Mouse (Mus musculus) intestine, embryonic 16.5 days (tissue): ENCODE measurements around the gene Agrp. TPM values are rescaled to one million over a fixed set of nuclear protein-coding genes. Genes with fewer than 3 reads are reported as not detected.

ENCODE experiments used
- ATAC-seq: fragments of 200-750 bp; cut with Nextera tagmentation; 2 replicates; pipeline ENCODE4 v1.8.0; 2017; ENCODE audit warnings: moderate TSS enrichment, moderate library complexity
- H3K27ac ChIP-seq: fragments of 300-500 bp; sonication (generic); 2 replicates; pipeline ENCODE4 v1.5.1; 2014; ENCODE audit warnings: mild to moderate bottlenecking, low read length
- H3K27me3 ChIP-seq: fragments of 300-500 bp; sonication (generic); replicated peaks from 2 replicates; pipeline ENCODE4 v1.6.1; 2014; ENCODE audit warnings: low read length, control low read depth, mixed read lengths; ENCODE audit not compliant: control insufficient read depth, insufficient read depth
- H3K36me3 ChIP-seq: fragments of 300-500 bp; sonication (generic); 2 replicates; pipeline ENCODE4 v1.6.1; 2014; ENCODE audit warnings: low read length, control low read depth; ENCODE audit not compliant: control insufficient read depth, insufficient read depth
- H3K4me1 ChIP-seq: fragments of 300-500 bp; sonication (generic); 2 replicates; pipeline ENCODE4 v1.6.1; 2014; ENCODE audit warnings: low read length, control low read depth, mixed read lengths; ENCODE audit not compliant: control insufficient read depth, insufficient read depth
- H3K4me2 ChIP-seq: fragments of 300-500 bp; sonication (generic); 2 replicates; pipeline ENCODE4 v1.6.1; 2014; ENCODE audit warnings: low read depth, low read length, control low read depth
- H3K4me3 ChIP-seq: fragments of 300-500 bp; sonication (generic); 2 replicates; pipeline ENCODE4 v1.5.1; 2014; ENCODE audit warnings: mild to moderate bottlenecking, low read length
- H3K9ac ChIP-seq: fragments of 300-500 bp; sonication (generic); 2 replicates; pipeline ENCODE4 v1.6.1; 2014; ENCODE audit warnings: low read depth, low read length
- H3K9me3 ChIP-seq: fragments of 300-500 bp; sonication (generic); 2 replicates; pipeline ENCODE4 v1.6.1; 2016; ENCODE audit warnings: low read length, control low read depth; ENCODE audit not compliant: control insufficient read depth
- WGBS: fragments of 180-500 bp; shearing (Covaris S2); extraction: QIAGEN DNeasy Blood & Tissue Kit; methylation state at CpG from one replicate; pipeline ENCODE4 v1.1.7; 2014; 5-methylcytosine and 5-hydroxymethylcytosine counted together
- microRNA counts: library from miRNA; unstranded; fragments of <30 nt; microRNA quantifications from one replicate; lab custom pipeline; 2016
- microRNA-seq: library from miRNA; unstranded; fragments of <30 nt; microRNA quantifications from one replicate; pipeline ENCODE4, GENCODE M21; 2016
- polyA plus RNA-seq: library from polyadenylated mRNA; unstranded; fragments of >200 nt; fragmentation: Nextera tagmentation; extraction: Ambion mirVana; gene quantifications from 2 replicates; pipeline ENCODE4 v1.2.1, GENCODE M21; 2015

The Agrp gene
- polyA plus RNA-seq, 1 experiment from 2014 or later, result 0.92 TPM

DNA sequence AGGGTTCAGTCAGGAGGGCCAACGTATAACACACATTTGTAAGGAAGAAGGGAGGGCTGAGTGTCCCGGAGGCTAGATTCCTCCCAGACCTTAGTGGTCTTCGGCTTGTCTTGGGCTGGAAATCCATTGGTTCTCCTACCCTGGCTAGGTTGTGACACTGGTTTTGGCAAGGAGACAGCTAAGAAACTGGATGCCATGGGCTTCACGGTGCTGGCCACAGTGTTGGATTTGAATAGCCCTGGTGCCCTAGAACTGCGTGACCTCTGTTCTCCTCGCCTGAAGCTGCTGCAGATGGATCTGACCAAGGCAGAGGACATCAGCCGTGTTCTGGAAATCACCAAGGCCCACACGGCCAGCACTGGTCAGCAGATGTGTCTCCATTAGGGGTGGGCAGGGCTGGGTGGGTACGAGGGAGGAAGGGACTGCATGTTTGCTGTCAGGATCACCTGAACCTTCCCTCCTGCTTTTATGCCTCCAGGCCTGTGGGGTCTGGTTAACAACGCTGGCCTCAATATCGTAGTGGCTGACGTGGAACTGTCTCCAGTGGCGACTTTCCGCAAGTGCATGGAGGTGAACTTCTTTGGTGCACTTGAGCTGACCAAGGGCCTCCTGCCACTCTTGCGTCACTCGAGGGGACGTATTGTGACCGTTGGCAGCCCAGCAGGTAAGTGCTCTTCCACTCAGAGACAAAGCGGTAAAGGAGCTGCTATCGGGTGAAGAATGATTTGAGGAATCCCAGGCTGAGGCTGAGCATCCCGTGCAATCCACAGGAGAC lies 115.0 kb downstream of the Agrp start:
- peaks cover 7% of the 10 kb centered on the region for H3K36me3 ChIP-seq
- no peak overlapping the region for H3K4me2 ChIP-seq
- no peak for ATAC-seq
- H3K27ac ChIP-seq, result no peak overlapping the region
- H3K4me1 ChIP-seq, result peaks cover 17% of the 10 kb centered on the region
- no peaks in the 10 kb centered on the region for H3K27me3 ChIP-seq
- no peak overlapping the region for H3K4me3 ChIP-seq
- H3K9me3 ChIP-seq, result no peaks in the 10 kb centered on the region
- no peak overlapping the region for H3K9ac ChIP-seq
- 76% methylated on average over 21 of the region's 21 CpGs for WGBS

DNA sequence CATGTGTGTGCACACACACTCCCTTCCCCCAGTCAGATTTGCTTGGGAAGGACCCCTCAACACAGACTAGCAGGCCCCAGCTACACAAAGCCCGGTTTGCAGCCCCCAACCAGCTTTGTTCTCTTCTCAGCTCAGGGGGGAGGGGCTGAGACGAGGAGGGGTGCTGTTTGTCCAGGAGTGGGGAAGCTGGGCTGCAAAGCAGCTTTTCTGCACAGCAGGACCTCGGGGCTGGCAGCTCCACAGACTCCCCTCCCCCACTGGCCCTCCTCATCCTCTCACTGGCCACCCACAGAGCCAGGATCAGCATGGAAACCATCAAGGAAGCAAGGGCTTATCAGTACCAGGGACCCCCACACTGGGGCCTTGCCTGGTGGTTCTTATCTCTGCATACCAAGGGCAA lies 116.1 kb downstream of the Agrp start:
- Histone ChIP-seq H3K9me3 (no peaks in the 10 kb centered on the region), H3K9ac (no peak overlapping the region), H3K4me2 (no peak overlapping the region), H3K4me1 (peaks cover 21% of the 10 kb centered on the region), H3K27me3 (no peaks in the 10 kb centered on the region; the same call in 1 of the 2 replicates), H3K27ac (no peak overlapping the region), H3K36me3 (peaks cover 7% of the 10 kb centered on the region), H3K4me3 (no peak overlapping the region)
- WGBS, result 11% methylated on average over 3 of the region's 3 CpGs
- ATAC-seq, result no peak

DNA sequence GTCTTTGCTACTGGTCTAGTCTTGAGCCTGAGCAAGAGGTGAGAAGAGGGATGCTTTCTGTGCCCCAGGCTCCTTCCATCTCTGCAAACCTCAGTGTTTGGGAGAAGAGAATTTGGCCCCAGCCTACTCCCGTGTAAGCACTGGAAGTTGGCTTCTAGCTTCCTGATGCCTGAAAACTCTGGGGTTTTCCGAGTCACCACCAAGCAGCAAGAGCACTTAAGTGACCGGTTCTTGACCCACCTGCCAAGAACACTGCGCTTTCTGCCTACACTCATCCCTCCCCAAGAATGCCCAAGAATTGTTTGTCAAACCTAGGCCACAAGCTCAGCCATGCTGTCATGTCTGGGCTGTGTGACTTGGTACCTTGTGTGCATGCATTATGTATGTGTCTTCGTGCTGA lies 116.7 kb downstream of the Agrp start:
- Histone ChIP-seq H3K27ac (no peak overlapping the region), H3K27me3 (no peaks in the 10 kb centered on the region; the same call in 1 of the 2 replicates), H3K9me3 (no peaks in the 10 kb centered on the region), H3K36me3 (peaks cover 7% of the 10 kb centered on the region), H3K4me2 (no peak overlapping the region), H3K4me3 (no peak overlapping the region), H3K4me1 (peaks cover 22% of the 10 kb centered on the region), H3K9ac (no peak overlapping the region)
- 51% methylated on average over 5 of the region's 5 CpGs for WGBS
- no peak for ATAC-seq

DNA sequence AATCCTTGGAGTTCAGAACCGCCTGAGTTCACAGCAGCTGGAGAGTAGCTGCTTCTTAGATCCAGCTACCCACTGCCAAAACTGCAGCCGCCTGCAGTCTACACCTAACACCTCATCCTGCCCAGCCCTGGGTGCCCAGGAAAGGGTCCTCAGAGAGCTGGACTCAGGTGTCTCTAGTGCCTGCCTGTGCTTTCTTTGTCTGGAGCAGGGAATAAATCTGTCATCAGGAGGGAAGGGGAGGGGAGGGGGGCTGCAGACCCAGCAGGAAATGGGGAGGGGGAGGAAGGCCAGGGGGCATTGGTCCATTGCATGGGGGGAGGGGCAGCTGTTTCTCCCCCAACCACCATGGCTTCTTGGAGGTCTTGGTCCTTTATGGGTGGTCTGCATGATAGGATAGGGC lies 117.6 kb downstream of the Agrp start:
- Histone ChIP-seq H3K4me2 (peak overlapping the region; percentile 99), H3K9me3 (no peaks in the 10 kb centered on the region), H3K27me3 (no peaks in the 10 kb centered on the region; the same call in 1 of the 2 replicates), H3K4me3 (peak overlapping the region; percentile 64; the same call in 1 of the 2 replicates), H3K27ac (no peak overlapping the region), H3K36me3 (no peaks in the 10 kb centered on the region), H3K9ac (no peak overlapping the region), H3K4me1 (peaks cover 22% of the 10 kb centered on the region)
- 19% methylated on average over 2 of the region's 2 CpGs for WGBS
- ATAC-seq, result no peak

DNA sequence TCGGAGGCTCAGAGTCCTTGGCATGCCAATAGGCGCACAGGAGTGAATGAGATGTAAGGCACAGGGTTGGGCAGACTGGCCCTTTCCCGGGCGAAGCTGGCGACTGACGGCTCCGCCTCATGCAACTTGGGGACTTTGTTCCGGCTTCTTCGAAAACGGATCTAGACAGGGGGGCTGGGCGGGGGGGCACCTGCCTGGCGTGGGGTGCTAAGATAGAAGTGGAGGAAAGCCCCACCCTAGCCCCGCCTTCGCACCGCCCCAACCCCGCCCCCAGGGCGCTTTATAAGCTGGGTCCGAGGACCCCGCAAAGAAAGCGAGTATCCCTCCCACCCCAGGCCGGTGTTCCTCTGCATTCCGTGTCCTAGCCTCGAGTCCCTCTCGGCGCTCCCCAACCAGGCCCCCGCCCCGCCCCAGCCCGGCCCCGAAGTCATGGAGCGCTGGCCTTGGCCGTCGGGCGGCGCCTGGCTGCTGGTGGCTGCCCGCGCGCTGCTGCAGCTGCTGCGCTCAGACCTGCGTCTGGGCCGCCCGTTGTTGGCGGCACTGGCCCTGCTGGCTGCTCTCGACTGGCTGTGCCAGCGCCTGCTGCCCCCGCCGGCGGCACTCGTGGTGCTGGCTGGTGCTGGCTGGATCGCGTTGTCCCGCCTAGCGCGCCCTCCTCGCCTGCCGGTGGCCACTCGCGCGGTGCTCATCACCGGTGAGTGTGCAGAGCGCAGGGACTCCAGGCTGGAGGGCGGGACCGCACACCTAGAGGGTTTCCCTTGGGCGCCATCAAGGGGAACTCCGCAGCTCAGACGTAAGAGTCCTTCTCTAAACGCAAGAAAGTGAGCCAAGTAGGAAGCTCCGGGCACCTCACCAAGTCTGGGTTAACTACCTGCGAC lies 118.5 kb downstream of the Agrp start, which contains the start of gene Hsd11b2:
Gene Hsd11b2, plus strand, starts transcription at position 320 of the 878 bp plus-strand sequence.
- no peaks in the 10 kb centered on the region; the same call in 1 of the 2 replicates for H3K27me3 ChIP-seq
- peak within 1 kb of the TSS; percentile 64 for H3K4me3 ChIP-seq
- no peaks in the 10 kb centered on the region for H3K36me3 ChIP-seq
- peaks cover 22% of the 10 kb centered on the region for H3K4me1 ChIP-seq
- no peak within 1 kb of the TSS for H3K27ac ChIP-seq
- peak within 1 kb of the TSS; percentile 71 for H3K9ac ChIP-seq
- ATAC-seq, result peak; percentile 77
- under 1% methylated on average over 68 of the region's 68 CpGs for WGBS
- peak within 1 kb of the TSS; percentile 99 for H3K4me2 ChIP-seq
- H3K9me3 ChIP-seq, result no peaks in the 10 kb centered on the region

DNA sequence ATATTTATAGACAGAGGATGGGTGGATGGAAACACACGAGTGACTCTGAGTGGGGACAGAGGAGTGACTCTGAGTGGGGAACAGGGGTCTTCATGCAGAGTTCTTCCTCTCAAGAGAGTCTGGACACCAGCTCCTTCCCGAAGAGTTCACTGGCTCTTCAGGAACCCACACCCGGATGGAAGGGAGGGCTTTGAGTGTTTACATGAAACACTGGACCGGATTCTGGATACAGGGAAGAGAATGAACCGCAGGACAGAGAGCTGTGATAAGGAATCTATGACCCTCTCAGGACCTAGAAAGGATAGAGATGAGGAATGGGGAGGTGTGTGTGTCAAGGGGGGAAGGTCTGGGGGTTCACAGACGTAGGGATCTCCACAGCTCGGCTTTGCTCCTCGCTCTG lies 119.8 kb downstream of the Agrp start:
- H3K27me3 ChIP-seq, result no peaks in the 10 kb centered on the region; the same call in 1 of the 2 replicates
- H3K27ac ChIP-seq, result no peak overlapping the region
- no peaks in the 10 kb centered on the region for H3K9me3 ChIP-seq
- H3K4me2 ChIP-seq, result no peak overlapping the region
- ATAC-seq, result no peak
- H3K9ac ChIP-seq, result no peak overlapping the region
- no peaks in the 10 kb centered on the region for H3K36me3 ChIP-seq
- WGBS, result 37% methylated on average over 8 of the region's 8 CpGs
- no peak overlapping the region for H3K4me3 ChIP-seq
- H3K4me1 ChIP-seq, result peaks cover 22% of the 10 kb centered on the region

MicroRNAs within 50 kb of the gene (microRNA counts, 519-probe panel; counts per million panel counts)
- 2,385 counts per million, percentile 57 among the panel's probes with 10 or more counts for microRNA mmu-miR-1966 (lab: Ali Mortazavi, UCI)

Small RNA genes lying within 50 kb of the gene (microRNA-seq; reads per million reads assigned to microRNA genes)
- gene Mir1966, result not detected

Other genes starting within 250 kb of the Agrp start
- gene Kctd19, start 223.9 kb downstream of the Agrp start, polyA plus RNA-seq, result 0.04 TPM in 1 of 2 replicates, not detected in the other
- gene Lrrc36, start 223.8 kb downstream of the Agrp start, polyA plus RNA-seq, result 0.07 TPM in 1 of 2 replicates, not detected in the other
- gene Tppp3, start 165.9 kb downstream of the Agrp start, polyA plus RNA-seq, result 41.9 and 42.3 TPM in 2 replicates
- 17.5 and 18.5 TPM in 2 replicates for gene Zdhhc1, start 140.5 kb downstream of the Agrp start, polyA plus RNA-seq
- gene Hsd11b2, start 118.6 kb downstream of the Agrp start, polyA plus RNA-seq, result 1.9 and 2.3 TPM in 2 replicates
- 115 and 125 TPM in 2 replicates for gene Atp6v0d1, start 71.3 kb downstream of the Agrp start, polyA plus RNA-seq
- 17.1 and 17.8 TPM in 2 replicates for gene Ripor1, start 32.1 kb downstream of the Agrp start, polyA plus RNA-seq
- gene Ctcf, start 825 bp downstream of the Agrp start, polyA plus RNA-seq, result 73.7 and 86.4 TPM in 2 replicates
- gene Carmil2, start 48.9 kb upstream of the Agrp start, polyA plus RNA-seq, result 0.64 and 0.79 TPM in 2 replicates
- 53.0 and 55.0 TPM in 2 replicates for gene Acd, start 63.7 kb upstream of the Agrp start, polyA plus RNA-seq
- gene Pard6a, start 63.8 kb upstream of the Agrp start, polyA plus RNA-seq, result 12.0 and 12.6 TPM in 2 replicates
- gene 4933405L10Rik, start 70.3 kb upstream of the Agrp start, polyA plus RNA-seq, result not detected in 2 replicates
- gene Enkd1, start 70.8 kb upstream of the Agrp start, polyA plus RNA-seq, result 11.2 and 13.6 TPM in 2 replicates
- 8.7 and 10.9 TPM in 2 replicates for gene Gfod2, start 121.3 kb upstream of the Agrp start, polyA plus RNA-seq
- gene Ranbp10, start 190.0 kb upstream of the Agrp start, polyA plus RNA-seq, result 7.1 and 8.2 TPM in 2 replicates
- gene Tsnaxip1, start 190.3 kb upstream of the Agrp start, polyA plus RNA-seq, result not detected in 2 replicates
- 25.5 and 28.9 TPM in 2 replicates for gene Cenpt, start 215.9 kb upstream of the Agrp start, polyA plus RNA-seq
- gene Thap11, start 217.7 kb upstream of the Agrp start, polyA plus RNA-seq, result 49.4 and 49.6 TPM in 2 replicates
- 165 and 207 TPM in 2 replicates for gene Nutf2, start 223.2 kb upstream of the Agrp start, polyA plus RNA-seq
- gene Edc4, start 243.5 kb upstream of the Agrp start, polyA plus RNA-seq, result 31.6 and 34.9 TPM in 2 replicates